Mouse (Mus musculus): ENCODE results near the gene Man2a2. TPM values are rescaled to one million over a fixed set of nuclear protein-coding genes. Genes with fewer than 3 reads are reported as not detected.

The Man2a2 gene
- polyA plus RNA-seq, 1 experiment from 2014 or later: 20.2 TPM

DNA sequence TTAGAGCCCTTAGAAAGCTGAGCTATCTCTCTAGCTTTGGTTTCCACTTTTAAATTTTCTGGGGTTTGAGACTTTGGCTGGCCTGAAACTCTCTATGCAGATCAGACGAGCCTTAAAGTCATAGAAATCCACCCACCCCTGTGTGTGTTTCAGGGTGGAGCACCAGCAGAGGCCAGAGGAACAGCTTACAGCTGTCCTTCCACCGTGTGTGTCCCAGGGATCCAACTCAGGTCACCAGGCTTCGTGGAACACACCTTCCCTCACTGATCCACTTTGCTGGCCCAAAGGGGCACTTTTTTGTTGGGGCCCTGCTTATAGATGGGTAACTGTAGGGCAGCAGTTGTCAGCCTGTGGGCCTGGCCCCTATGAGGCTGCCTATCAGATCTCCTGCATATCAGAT, 3.1 kb upstream of the Man2a2 start:
- Histone ChIP-seq H3K27me3 (replicated peaks; ENCODE audit: low read depth, poor library complexity, severe bottlenecking) (peaks cover 12% of the 10 kb centered on the region; the same call in 1 of the 2 replicates), H3K9me3 (no peaks in the 10 kb centered on the region), H3K4me3 (no peak overlapping the region), H3K36me3 (replicated peaks) (peaks cover 4% of the 10 kb centered on the region; the same call in 1 of the 2 replicates), H3K27ac (replicated peaks) (no peak overlapping the region), H3K4me1 (peaks cover 22% of the 10 kb centered on the region)
- WGBS: 66% methylated on average over 3 of the region's 3 CpGs
- no peak for DNase-seq (ENCODE audit: low spot score)

- no peaks in the 10 kb centered on the region for H3K9me3 ChIP-seq
- DNase-seq (ENCODE audit: low spot score): no peak
- WGBS: 86% methylated on average over 12 of the region's 12 CpGs
- no peak overlapping the region for H3K27ac ChIP-seq (replicated peaks)
- peaks cover 12% of the 10 kb centered on the region; the same call in 1 of the 2 replicates for H3K27me3 ChIP-seq (replicated peaks; ENCODE audit: low read depth, poor library complexity, severe bottlenecking)
- peaks cover 25% of the 10 kb centered on the region for H3K4me1 ChIP-seq
- peaks cover 8% of the 10 kb centered on the region for H3K36me3 ChIP-seq (replicated peaks)
- H3K4me3 ChIP-seq: no peak overlapping the region
Observed at GRCm38 (mm10) chr7:80373850-80374249, 2.7 kb upstream of the Man2a2 start.

- peaks cover 9% of the 10 kb centered on the region for H3K36me3 ChIP-seq (replicated peaks)
- DNase-seq (ENCODE audit: low spot score): no peak
- WGBS: 79% methylated on average over 4 of the region's 4 CpGs
- H3K27me3 ChIP-seq (replicated peaks; ENCODE audit: low read depth, poor library complexity, severe bottlenecking): peaks cover 12% of the 10 kb centered on the region; the same call in 1 of the 2 replicates
- H3K9me3 ChIP-seq: no peaks in the 10 kb centered on the region
- no peak overlapping the region for H3K27ac ChIP-seq (replicated peaks)
- H3K4me1 ChIP-seq: peaks cover 28% of the 10 kb centered on the region
- H3K4me3 ChIP-seq: no peak overlapping the region
Observed at GRCm38 (mm10) chr7:80373352-80373751, 2.2 kb upstream of the Man2a2 start.

DNA sequence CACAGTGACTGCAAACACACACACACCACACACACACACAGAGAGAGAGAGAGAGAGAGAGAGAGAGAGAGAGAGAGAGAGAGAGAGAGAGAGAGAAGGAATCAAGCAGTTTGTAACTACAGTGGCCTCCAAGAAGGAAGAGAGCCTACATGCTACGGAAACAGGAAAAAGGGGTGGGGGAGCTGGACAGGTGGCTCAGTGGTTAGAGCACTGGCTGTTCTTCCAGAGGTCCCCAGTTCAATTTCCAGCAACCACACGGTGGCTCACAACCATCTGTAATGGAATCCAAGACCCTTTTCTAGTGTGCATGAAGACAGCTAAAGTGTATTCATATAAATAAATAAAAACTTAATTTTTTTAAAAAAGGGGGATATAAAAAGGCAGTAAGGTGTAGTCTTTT, 1.5 kb upstream of the Man2a2 start:
- Histone ChIP-seq H3K27me3 (replicated peaks; ENCODE audit: low read depth, poor library complexity, severe bottlenecking) (peaks cover 12% of the 10 kb centered on the region; the same call in 1 of the 2 replicates), H3K4me3 (no peak overlapping the region), H3K27ac (replicated peaks) (no peak overlapping the region), H3K36me3 (replicated peaks) (peaks cover 16% of the 10 kb centered on the region), H3K4me1 (peaks cover 29% of the 10 kb centered on the region), H3K9me3 (no peaks in the 10 kb centered on the region)
- no peak for DNase-seq (ENCODE audit: low spot score)
- WGBS: 62% methylated on average over 2 of the region's 2 CpGs

GRCm38 (mm10) chr7:80372166-80372565, 991 bp upstream of the Man2a2 start:
- H3K9me3 ChIP-seq: no peaks in the 10 kb centered on the region
- peaks cover 21% of the 10 kb centered on the region for H3K36me3 ChIP-seq (replicated peaks)
- H3K4me1 ChIP-seq: peaks cover 29% of the 10 kb centered on the region
- peaks cover 12% of the 10 kb centered on the region; the same call in 1 of the 2 replicates for H3K27me3 ChIP-seq (replicated peaks; ENCODE audit: low read depth, poor library complexity, severe bottlenecking)
- no peak overlapping the region for H3K27ac ChIP-seq (replicated peaks)
- WGBS: 82% methylated on average over 3 of the region's 3 CpGs
- H3K4me3 ChIP-seq: no peak overlapping the region
- no peak for DNase-seq (ENCODE audit: low spot score)

DNA sequence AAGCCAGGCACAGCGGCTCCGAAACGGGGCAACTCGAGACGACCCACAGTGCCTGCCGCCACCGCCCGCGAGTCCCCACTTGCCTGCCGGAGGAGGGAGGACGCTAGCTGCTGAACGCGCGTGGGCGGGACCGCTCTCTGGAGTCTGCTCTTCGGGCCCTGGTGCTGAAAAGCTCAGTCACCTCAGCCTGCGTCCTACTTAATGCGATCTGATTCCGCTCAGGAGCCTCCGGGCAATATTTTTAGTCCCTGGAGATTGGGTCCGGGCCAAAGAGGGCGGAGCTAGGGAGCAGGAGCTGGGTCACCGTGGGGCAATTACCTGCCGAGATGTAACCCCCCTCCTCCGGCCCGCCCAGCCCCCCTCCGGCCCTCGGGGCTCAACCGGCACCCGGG, 530 bp downstream of the Man2a2 start:
- WGBS: under 1% methylated on average over 31 of the region's 31 CpGs
- H3K9me3 ChIP-seq: no peaks in the 10 kb centered on the region
- H3K4me3 ChIP-seq: peak overlapping the region; percentile 98
- peaks cover 12% of the 10 kb centered on the region; the same call in 1 of the 2 replicates for H3K27me3 ChIP-seq (replicated peaks; ENCODE audit: low read depth, poor library complexity, severe bottlenecking)
- peak; percentile 77 for DNase-seq (ENCODE audit: low spot score)
- peaks cover 36% of the 10 kb centered on the region for H3K36me3 ChIP-seq (replicated peaks)
- peaks cover 26% of the 10 kb centered on the region for H3K4me1 ChIP-seq
- H3K27ac ChIP-seq (replicated peaks): peak overlapping the region; percentile 95

DNA sequence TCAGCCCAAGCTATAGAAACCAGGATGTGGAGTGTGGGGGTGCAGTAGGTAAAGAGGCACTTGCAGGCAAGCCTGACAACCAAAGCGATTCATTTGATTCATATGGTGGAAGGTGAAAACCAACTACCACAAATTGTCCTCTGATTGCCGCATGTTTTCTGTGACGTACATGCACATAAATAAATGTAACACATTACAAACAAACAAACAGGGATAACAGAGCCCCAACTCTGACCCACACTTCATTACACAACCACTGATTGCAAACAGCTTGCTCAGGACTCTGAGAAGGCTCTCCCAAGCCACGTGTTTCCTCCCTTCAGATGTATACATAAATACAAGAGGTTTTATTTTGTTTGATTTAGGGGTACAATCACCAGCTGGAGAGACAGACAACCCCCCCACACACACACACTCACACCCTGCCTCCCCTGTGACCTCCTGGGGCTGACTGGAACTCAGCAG, 1.2 kb downstream of the Man2a2 start:
- no peak for DNase-seq (ENCODE audit: low spot score)
- Histone ChIP-seq H3K4me3 (peak overlapping the region; percentile 98), H3K36me3 (replicated peaks) (peaks cover 40% of the 10 kb centered on the region), H3K27ac (replicated peaks) (peak overlapping the region; percentile 95), H3K4me1 (peaks cover 24% of the 10 kb centered on the region), H3K9me3 (no peaks in the 10 kb centered on the region), H3K27me3 (replicated peaks; ENCODE audit: low read depth, poor library complexity, severe bottlenecking) (peaks cover 12% of the 10 kb centered on the region; the same call in 1 of the 2 replicates)
- WGBS: 51% methylated on average over 4 of the region's 4 CpGs

- Histone ChIP-seq H3K4me3 (peak overlapping the region; percentile 98), H3K27ac (replicated peaks) (no peak overlapping the region), H3K27me3 (replicated peaks; ENCODE audit: low read depth, poor library complexity, severe bottlenecking) (peaks cover 12% of the 10 kb centered on the region; the same call in 1 of the 2 replicates), H3K9me3 (no peaks in the 10 kb centered on the region), H3K4me1 (peaks cover 24% of the 10 kb centered on the region), H3K36me3 (replicated peaks) (peaks cover 46% of the 10 kb centered on the region)
- 73% methylated on average over 5 of the region's 5 CpGs for WGBS
- DNase-seq (ENCODE audit: low spot score): no peak
Observed at GRCm38 (mm10) chr7:80369461-80369860, 1.7 kb downstream of the Man2a2 start.

- Histone ChIP-seq H3K36me3 (replicated peaks) (peaks cover 52% of the 10 kb centered on the region), H3K27me3 (replicated peaks; ENCODE audit: low read depth, poor library complexity, severe bottlenecking) (peaks cover 9% of the 10 kb centered on the region; the same call in 1 of the 2 replicates), H3K9me3 (no peaks in the 10 kb centered on the region), H3K4me3 (peak overlapping the region; percentile 5; the same call in 1 of the 2 replicates), H3K4me1 (peaks cover 24% of the 10 kb centered on the region), H3K27ac (replicated peaks) (no peak overlapping the region)
- no peak for DNase-seq (ENCODE audit: low spot score)
- WGBS: 86% methylated on average over 20 of the region's 20 CpGs
Observed at GRCm38 (mm10) chr7:80368635-80369421, 2.3 kb downstream of the Man2a2 start.

- Histone ChIP-seq H3K27me3 (replicated peaks; ENCODE audit: low read depth, poor library complexity, severe bottlenecking) (0 out of 2 replicates have a peak, but pooled peaks cover 7% of the 10 kb centered on the region), H3K4me1 (peaks cover 24% of the 10 kb centered on the region), H3K9me3 (no peaks in the 10 kb centered on the region), H3K36me3 (replicated peaks) (peaks cover 60% of the 10 kb centered on the region), H3K27ac (replicated peaks) (no peak overlapping the region), H3K4me3 (no peak overlapping the region)
- DNase-seq (ENCODE audit: low spot score): no peak
- WGBS: 91% methylated on average over 9 of the region's 9 CpGs
Observed at GRCm38 (mm10) chr7:80368009-80368408, 3.2 kb downstream of the Man2a2 start.

- Histone ChIP-seq H3K4me1 (peaks cover 24% of the 10 kb centered on the region), H3K9me3 (no peaks in the 10 kb centered on the region), H3K36me3 (replicated peaks) (peaks cover 68% of the 10 kb centered on the region), H3K4me3 (no peak overlapping the region), H3K27ac (replicated peaks) (no peak overlapping the region), H3K27me3 (replicated peaks; ENCODE audit: low read depth, poor library complexity, severe bottlenecking) (0 out of 2 replicates have a peak, but pooled peaks cover 3% of the 10 kb centered on the region)
- WGBS: 94% methylated on average over 7 of the region's 7 CpGs
- no peak for DNase-seq (ENCODE audit: low spot score)
Observed at GRCm38 (mm10) chr7:80367232-80367631, 3.9 kb downstream of the Man2a2 start.

GRCm38 (mm10) chr7:80365759-80366158, 5.4 kb downstream of the Man2a2 start:
- Histone ChIP-seq H3K4me3 (no peak overlapping the region), H3K4me1 (peaks cover 22% of the 10 kb centered on the region), H3K27me3 (replicated peaks; ENCODE audit: low read depth, poor library complexity, severe bottlenecking) (no peaks in the 10 kb centered on the region), H3K36me3 (replicated peaks) (peaks cover 83% of the 10 kb centered on the region), H3K27ac (replicated peaks) (no peak overlapping the region), H3K9me3 (no peaks in the 10 kb centered on the region)
- WGBS: 88% methylated on average over 2 of the region's 2 CpGs
- DNase-seq (ENCODE audit: low spot score): no peak

DNA sequence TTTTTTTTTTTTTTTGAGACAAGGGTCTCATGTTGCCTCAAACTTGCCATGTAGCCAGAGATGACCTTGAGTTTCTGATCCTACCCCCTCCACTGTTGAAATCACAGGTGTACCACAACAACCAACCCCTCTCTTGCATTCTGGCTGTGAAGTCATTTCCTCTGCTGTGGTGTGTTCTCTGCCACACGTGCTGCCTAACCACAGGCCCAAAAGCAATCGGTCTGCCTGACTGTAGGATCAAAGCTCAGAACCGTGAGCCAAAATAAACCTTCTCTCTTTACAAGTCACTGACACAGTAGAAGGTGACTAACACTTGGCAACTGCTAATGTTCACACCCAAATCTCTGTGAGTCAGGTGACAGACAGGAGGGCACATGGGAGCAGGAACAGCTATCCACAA, 10.7 kb downstream of the Man2a2 start:
- Histone ChIP-seq H3K36me3 (replicated peaks) (peaks cover 99% of the 10 kb centered on the region), H3K4me1 (peaks cover 18% of the 10 kb centered on the region), H3K27ac (replicated peaks) (no peak overlapping the region), H3K27me3 (replicated peaks; ENCODE audit: low read depth, poor library complexity, severe bottlenecking) (no peaks in the 10 kb centered on the region), H3K9me3 (no peaks in the 10 kb centered on the region), H3K4me3 (no peak overlapping the region)
- no peak for DNase-seq (ENCODE audit: low spot score)
- WGBS: 84% methylated on average over 3 of the region's 3 CpGs
